Mouse (Mus musculus): ENCODE results near the gene Il20ra. TPM values are rescaled to one million over a fixed set of nuclear protein-coding genes. Genes with fewer than 3 reads are reported as not detected.
"Not testable (repeated sequence)": the region's sequence is repeated elsewhere in the genome, so short reads cannot be mapped to it uniquely, and the experiment has no call there.

The Il20ra gene
- total and polyA plus RNA-seq, 3 experiments, result 0.22 TPM; not detected in 2

DNA sequence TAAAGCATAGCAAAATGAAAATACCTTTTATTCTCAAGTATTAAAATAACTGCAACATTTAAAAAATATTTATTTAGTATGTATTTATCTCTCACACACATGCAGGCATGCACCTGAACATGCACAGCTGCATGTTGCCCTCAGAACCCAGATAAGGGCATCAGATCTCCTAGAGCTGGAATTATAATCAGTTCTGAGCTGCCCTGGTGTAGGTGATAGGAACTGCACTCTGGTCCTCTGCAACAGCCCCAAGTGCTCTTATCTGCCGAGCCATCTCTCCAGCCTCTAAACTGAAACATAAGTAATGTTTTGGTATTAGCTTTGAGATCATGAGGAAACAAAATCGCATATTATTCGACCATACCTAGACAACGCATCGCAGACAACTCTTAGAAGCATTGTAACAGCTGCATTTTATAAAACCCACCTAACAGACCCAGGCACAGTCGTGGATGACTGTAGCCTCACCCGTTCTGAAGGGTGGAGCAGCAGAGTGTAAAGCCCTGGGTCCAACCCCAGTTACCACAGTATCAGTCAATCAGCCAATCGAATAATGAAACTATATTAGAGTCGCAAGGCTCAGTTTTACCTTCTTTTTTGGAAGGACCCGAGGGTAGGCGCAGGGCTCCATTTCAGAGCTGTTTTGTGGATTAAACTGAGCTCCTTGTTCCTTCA, 11.9 kb downstream of the Il20ra start:
- ATAC-seq (ENCODE audit: extremely low read depth, insufficient number of reproducible peaks, low FRiP score, poor library complexity, severe bottlenecking), result no peak
- H3K4me1 ChIP-seq (ENCODE audit: insufficient read depth, low read depth, low read length), result no peaks in the 10 kb centered on the region
- no peak overlapping the region for H3K4me3 ChIP-seq (ENCODE audit: low read depth, low read length)
- DNase-seq (ENCODE audit: low spot score), result no peak
- no peaks in the 10 kb centered on the region for H3K9me3 ChIP-seq (replicated peaks)
- TF ChIP-seq CTCF (IDR thresholded peaks at IDR 0.05; ENCODE audit: low read depth, low read length) (no peak), GATA2 (IDR thresholded peaks at IDR 0.05; ENCODE audit: borderline replicate concordance, low read depth, low read length) (no peak), POLR2AphosphoS5 (IDR thresholded peaks at IDR 0.05; ENCODE audit: insufficient replicate concordance, low read depth, low read length) (no peak), TAL1 (conservative IDR thresholded peaks at IDR 0.05; ENCODE audit: low read depth, low read length) (no peak), GATA1 (IDR thresholded peaks at IDR 0.05; ENCODE audit: borderline replicate concordance, low read length) (no peak)
- no peaks in the 10 kb centered on the region for H3K36me3 ChIP-seq (replicated peaks)
- peaks cover 3% of the 10 kb centered on the region; the same call in 1 of the 2 replicates for H3K27me3 ChIP-seq (ENCODE audit: insufficient read depth, low read length)

DNA sequence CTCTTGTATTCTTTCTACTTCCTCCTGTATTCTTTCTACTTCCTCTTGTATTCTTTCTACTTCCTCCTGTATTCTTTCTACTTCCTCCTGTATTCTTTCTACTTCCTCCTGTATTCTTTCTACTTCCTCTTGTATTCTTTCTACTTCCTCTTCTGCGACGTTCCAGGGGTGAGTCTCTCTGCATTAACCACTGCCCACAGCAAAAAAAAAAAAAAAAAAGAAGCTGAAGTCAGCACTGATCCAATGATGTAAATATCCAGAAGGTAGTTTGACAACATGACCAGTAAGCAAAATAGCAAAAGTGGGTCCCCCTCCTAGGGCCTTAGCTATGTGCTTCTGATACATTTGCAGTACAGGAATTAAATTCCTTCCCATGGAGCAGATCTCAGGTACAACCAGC, 26.1 kb downstream of the Il20ra start:
- not testable (repeated sequence) for H3K36me3 ChIP-seq (replicated peaks); ATAC-seq (ENCODE audit: extremely low read depth, insufficient number of reproducible peaks, low FRiP score, poor library complexity, severe bottlenecking)

DNA sequence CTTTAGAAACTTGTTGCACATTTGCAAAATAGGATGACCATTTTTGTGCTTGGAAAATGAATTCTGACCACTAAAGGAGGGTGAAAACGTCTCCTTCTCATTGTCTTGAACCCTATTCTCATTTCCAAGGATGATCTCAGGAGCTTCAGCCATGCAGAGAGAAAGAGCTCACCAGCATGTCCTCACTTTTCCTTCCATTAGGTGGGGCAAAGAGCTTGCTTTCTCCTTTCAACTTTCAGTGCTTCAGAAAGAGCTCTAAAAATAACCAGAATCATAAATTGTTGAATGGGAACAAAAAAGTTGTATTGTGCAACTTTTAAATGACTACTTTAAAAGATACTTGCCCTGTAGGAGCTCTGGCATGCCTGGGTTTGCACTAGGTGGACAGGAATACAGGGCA, 33.3 kb downstream of the Il20ra start:
- no peak for ATAC-seq (ENCODE audit: extremely low read depth, insufficient number of reproducible peaks, low FRiP score, poor library complexity, severe bottlenecking)
- TF ChIP-seq TAL1 (conservative IDR thresholded peaks at IDR 0.05; ENCODE audit: low read depth, low read length) (no peak), CTCF (IDR thresholded peaks at IDR 0.05; ENCODE audit: low read depth, low read length) (no peak), GATA1 (IDR thresholded peaks at IDR 0.05; ENCODE audit: borderline replicate concordance, low read length) (no peak), GATA2 (IDR thresholded peaks at IDR 0.05; ENCODE audit: borderline replicate concordance, low read depth, low read length) (no peak), POLR2AphosphoS5 (IDR thresholded peaks at IDR 0.05; ENCODE audit: insufficient replicate concordance, low read depth, low read length) (no peak)
- Histone ChIP-seq H3K4me1 (ENCODE audit: insufficient read depth, low read depth, low read length) (no peaks in the 10 kb centered on the region), H3K9me3 (replicated peaks) (no peaks in the 10 kb centered on the region), H3K4me3 (ENCODE audit: low read depth, low read length) (no peak overlapping the region), H3K27me3 (ENCODE audit: insufficient read depth, low read length) (no peaks in the 10 kb centered on the region; the same call in 1 of the 2 replicates), H3K36me3 (replicated peaks) (no peaks in the 10 kb centered on the region)
- no peak for DNase-seq (ENCODE audit: low spot score)

More for the DNA sequence above, 26.1 kb downstream of the Il20ra start:
- H3K4me3 ChIP-seq (ENCODE audit: low read depth, low read length); DNase-seq (ENCODE audit: low spot score); H3K9me3 ChIP-seq (replicated peaks); H3K4me1 ChIP-seq (ENCODE audit: insufficient read depth, low read depth, low read length); H3K27me3 ChIP-seq (ENCODE audit: insufficient read depth, low read length): not testable (repeated sequence)

DNA sequence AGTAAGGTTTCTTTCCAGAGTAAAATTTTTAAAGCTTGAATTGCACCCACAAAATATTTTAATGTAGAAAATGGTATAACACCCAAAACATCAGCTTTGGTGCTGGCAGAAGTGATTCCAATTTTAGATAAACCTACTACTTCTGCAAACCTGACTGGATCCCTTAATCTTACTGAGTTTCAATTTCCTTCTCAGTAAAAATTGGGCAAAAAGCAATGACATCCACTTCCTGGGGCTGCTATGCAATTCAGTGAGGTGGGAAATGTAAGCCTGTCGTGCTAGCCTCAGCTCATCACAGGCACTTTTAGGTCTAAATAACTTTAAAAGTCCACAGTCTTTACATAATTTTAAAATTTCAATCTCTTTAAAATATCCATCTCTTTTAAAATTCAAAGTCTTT, 33.8 kb downstream of the Il20ra start:
- no peaks in the 10 kb centered on the region; the same call in 1 of the 2 replicates for H3K27me3 ChIP-seq (ENCODE audit: insufficient read depth, low read length)
- no peaks in the 10 kb centered on the region for H3K36me3 ChIP-seq (replicated peaks)
- TF ChIP-seq GATA1 (IDR thresholded peaks at IDR 0.05; ENCODE audit: borderline replicate concordance, low read length) (no peak), TAL1 (conservative IDR thresholded peaks at IDR 0.05; ENCODE audit: low read depth, low read length) (no peak), GATA2 (IDR thresholded peaks at IDR 0.05; ENCODE audit: borderline replicate concordance, low read depth, low read length) (no peak), CTCF (IDR thresholded peaks at IDR 0.05; ENCODE audit: low read depth, low read length) (no peak), POLR2AphosphoS5 (IDR thresholded peaks at IDR 0.05; ENCODE audit: insufficient replicate concordance, low read depth, low read length) (no peak)
- ATAC-seq (ENCODE audit: extremely low read depth, insufficient number of reproducible peaks, low FRiP score, poor library complexity, severe bottlenecking), result no peak
- H3K4me1 ChIP-seq (ENCODE audit: insufficient read depth, low read depth, low read length), result no peaks in the 10 kb centered on the region
- no peak overlapping the region for H3K4me3 ChIP-seq (ENCODE audit: low read depth, low read length)
- H3K9me3 ChIP-seq (replicated peaks), result no peaks in the 10 kb centered on the region
- DNase-seq (ENCODE audit: low spot score), result no peak

GRCm38 (mm10) chr10:19747661-19748060, 35.3 kb downstream of the Il20ra start:
- DNase-seq (ENCODE audit: low spot score) (no peak), ATAC-seq (ENCODE audit: extremely low read depth, insufficient number of reproducible peaks, low FRiP score, poor library complexity, severe bottlenecking) (no peak)
- no peaks in the 10 kb centered on the region for H3K36me3 ChIP-seq (replicated peaks)
- no peaks in the 10 kb centered on the region for H3K9me3 ChIP-seq (replicated peaks)
- no peaks in the 10 kb centered on the region for H3K4me1 ChIP-seq (ENCODE audit: insufficient read depth, low read depth, low read length)
- H3K4me3 ChIP-seq (ENCODE audit: low read depth, low read length), result no peak overlapping the region
- H3K27me3 ChIP-seq (ENCODE audit: insufficient read depth, low read length), result no peaks in the 10 kb centered on the region; the same call in 1 of the 2 replicates
- no peak for TF ChIP-seq GATA2 (IDR thresholded peaks at IDR 0.05; ENCODE audit: borderline replicate concordance, low read depth, low read length)
- TF ChIP-seq POLR2AphosphoS5 (IDR thresholded peaks at IDR 0.05; ENCODE audit: insufficient replicate concordance, low read depth, low read length), result no peak
- no peak for TF ChIP-seq TAL1 (conservative IDR thresholded peaks at IDR 0.05; ENCODE audit: low read depth, low read length)
- TF ChIP-seq GATA1 (IDR thresholded peaks at IDR 0.05; ENCODE audit: borderline replicate concordance, low read length), result no peak
- TF ChIP-seq CTCF (IDR thresholded peaks at IDR 0.05; ENCODE audit: low read depth, low read length), result no peak

GRCm38 (mm10) chr10:19765459-19765858, 53.1 kb downstream of the Il20ra start:
- Histone ChIP-seq H3K27me3 (ENCODE audit: insufficient read depth, low read length) (peaks cover 2% of the 10 kb centered on the region; the same call in 1 of the 2 replicates), H3K4me3 (ENCODE audit: low read depth, low read length) (no peak overlapping the region), H3K36me3 (replicated peaks) (no peaks in the 10 kb centered on the region), H3K9me3 (replicated peaks) (no peaks in the 10 kb centered on the region), H3K4me1 (ENCODE audit: insufficient read depth, low read depth, low read length) (no peaks in the 10 kb centered on the region)
- DNase-seq (ENCODE audit: low spot score), result no peak
- no peak for ATAC-seq (ENCODE audit: extremely low read depth, insufficient number of reproducible peaks, low FRiP score, poor library complexity, severe bottlenecking)
- TF ChIP-seq GATA1 (IDR thresholded peaks at IDR 0.05; ENCODE audit: borderline replicate concordance, low read length), result no peak
- no peak for TF ChIP-seq TAL1 (conservative IDR thresholded peaks at IDR 0.05; ENCODE audit: low read depth, low read length)
- no peak for TF ChIP-seq CTCF (IDR thresholded peaks at IDR 0.05; ENCODE audit: low read depth, low read length)
- TF ChIP-seq POLR2AphosphoS5 (IDR thresholded peaks at IDR 0.05; ENCODE audit: insufficient replicate concordance, low read depth, low read length), result no peak
- TF ChIP-seq GATA2 (IDR thresholded peaks at IDR 0.05; ENCODE audit: borderline replicate concordance, low read depth, low read length), result no peak
